Mouse (Mus musculus): ENCODE measurements around the gene Kalrn.

Kalrn gene

GRCm38 (mm10) chr16:34079511-34079910 is 493.8 kb downstream of the Kalrn start:
- DNase-seq (ENCODE audit: low read depth, low spot score): no peak

- DNase-seq (ENCODE audit: low read depth, low spot score): no peak
Measured at GRCm38 (mm10) chr16:34078732-34079131, 494.6 kb downstream of the Kalrn start.

DNA sequence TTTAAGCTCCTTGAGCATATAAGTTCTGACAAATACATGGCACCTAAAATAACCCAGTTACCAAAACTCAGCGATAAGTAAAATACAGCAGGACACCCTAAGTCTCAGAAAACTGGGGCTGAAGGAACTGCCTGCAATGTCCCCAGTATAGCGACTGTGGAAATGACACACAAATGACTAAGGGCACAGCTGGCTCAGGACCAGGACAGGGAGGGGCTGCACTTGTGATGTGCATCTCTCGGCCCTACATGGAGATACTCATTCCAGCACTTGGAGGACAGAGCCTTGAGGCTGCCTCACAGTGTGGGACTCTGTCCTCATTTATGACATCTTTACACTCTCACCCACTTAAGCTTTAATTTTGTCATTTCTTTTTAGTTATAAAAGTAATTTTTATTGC is 497.2 kb downstream of the Kalrn start:
- no peak for DNase-seq (ENCODE audit: low read depth, low spot score)

DNA sequence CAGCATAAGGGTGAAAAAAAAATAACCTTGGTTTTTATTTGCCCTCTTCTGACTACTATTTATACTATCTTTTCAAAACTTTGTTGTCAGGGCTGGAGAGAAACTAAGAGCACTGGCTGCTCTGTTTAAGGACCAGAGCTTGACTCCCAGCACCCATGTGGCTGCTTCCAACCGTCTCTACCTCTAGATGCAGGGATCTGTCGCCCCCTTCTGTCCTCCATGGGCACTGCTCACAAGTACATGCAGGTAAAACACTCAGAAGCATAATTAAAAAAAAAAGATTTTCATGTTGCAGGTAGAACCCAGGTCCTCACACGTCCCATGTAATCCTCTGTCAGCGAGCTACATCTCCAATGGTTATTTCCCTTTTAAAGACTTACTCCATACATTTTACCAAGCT is 499.4 kb downstream of the Kalrn start:
- DNase-seq (ENCODE audit: low read depth, low spot score): peak; percentile 3

GRCm38 (mm10) chr16:34072136-34072535 is 501.2 kb downstream of the Kalrn start:
- no peak for DNase-seq (ENCODE audit: low read depth, low spot score)

GRCm38 (mm10) chr16:34071223-34071825 is 502.0 kb downstream of the Kalrn start:
- no peak for DNase-seq (ENCODE audit: low read depth, low spot score)

GRCm38 (mm10) chr16:34069481-34069880 is 503.9 kb downstream of the Kalrn start:
- DNase-seq (ENCODE audit: low read depth, low spot score): no peak

- DNase-seq (ENCODE audit: low read depth, low spot score): no peak
Measured at GRCm38 (mm10) chr16:34066922-34067321, 506.4 kb downstream of the Kalrn start.

DNA sequence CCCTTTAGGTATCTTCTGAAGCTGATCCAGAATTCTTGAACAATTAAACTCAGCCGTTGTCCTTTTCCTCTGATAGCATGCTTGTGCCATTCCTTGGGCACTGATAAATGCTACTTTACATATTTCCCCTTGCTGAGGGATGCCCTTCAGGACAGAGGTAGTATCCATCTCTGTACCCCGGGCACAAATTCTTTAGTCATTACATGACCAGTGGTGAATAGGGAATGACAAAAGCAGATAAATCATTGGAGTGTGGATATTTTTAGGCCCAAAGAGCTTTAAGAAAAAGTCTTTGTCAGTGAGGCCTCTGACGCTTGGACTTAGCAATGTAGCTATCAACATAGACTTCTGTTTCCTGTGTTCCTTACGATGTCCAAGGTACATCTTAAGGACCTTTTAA is 507.0 kb downstream of the Kalrn start:
- DNase-seq (ENCODE audit: low read depth, low spot score): no peak

DNA sequence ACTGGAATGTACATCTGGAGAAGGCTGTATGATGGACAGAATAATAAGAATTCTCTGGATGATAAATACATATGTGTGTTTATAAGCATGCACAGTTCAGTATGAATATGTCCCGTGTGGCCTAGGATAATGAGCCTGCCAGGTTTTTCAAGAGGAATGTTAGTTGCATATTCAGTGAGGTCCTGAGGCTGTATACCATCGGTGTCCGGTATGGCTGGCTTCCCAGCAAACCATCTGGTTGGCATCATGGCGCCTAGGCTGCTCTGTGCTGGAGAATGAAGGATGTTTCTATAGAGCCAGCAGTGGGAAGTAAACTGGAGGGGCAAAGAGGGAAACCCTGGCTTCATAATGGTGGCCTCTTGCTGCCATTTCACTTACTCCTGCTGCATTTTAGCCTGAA is 510.0 kb downstream of the Kalrn start:
- DNase-seq (ENCODE audit: low read depth, low spot score): no peak

- no peak for DNase-seq (ENCODE audit: low read depth, low spot score)
Measured at GRCm38 (mm10) chr16:34061661-34062060, 511.7 kb downstream of the Kalrn start.

GRCm38 (mm10) chr16:34058611-34059010 is 514.7 kb downstream of the Kalrn start:
- DNase-seq (ENCODE audit: low read depth, low spot score): no peak

DNA sequence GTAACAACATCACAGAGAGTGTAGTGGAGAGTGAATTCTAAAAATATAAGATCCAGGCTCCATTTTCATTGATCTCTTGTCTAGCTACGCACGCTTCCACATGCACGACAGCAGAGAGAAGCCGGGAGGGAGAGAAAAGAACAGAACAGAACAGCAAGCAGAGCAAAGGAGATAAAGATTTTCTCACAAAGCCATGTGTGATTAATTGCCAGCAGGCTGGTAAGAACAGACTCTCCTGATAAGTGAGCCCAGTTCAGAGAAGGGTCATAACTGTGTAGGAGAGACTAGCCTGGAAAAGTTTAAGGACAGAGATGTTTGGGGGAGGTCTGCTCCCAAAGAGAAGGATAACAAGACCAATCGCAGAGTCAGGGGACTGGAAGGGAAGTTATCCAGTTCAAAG is 515.9 kb downstream of the Kalrn start:
- no peak for DNase-seq (ENCODE audit: low read depth, low spot score)

GRCm38 (mm10) chr16:34056418-34057111 is 516.8 kb downstream of the Kalrn start:
- no peak for DNase-seq (ENCODE audit: low read depth, low spot score)

- no peak for DNase-seq (ENCODE audit: low read depth, low spot score)
Measured at GRCm38 (mm10) chr16:34050090-34050489, 523.2 kb downstream of the Kalrn start.

DNA sequence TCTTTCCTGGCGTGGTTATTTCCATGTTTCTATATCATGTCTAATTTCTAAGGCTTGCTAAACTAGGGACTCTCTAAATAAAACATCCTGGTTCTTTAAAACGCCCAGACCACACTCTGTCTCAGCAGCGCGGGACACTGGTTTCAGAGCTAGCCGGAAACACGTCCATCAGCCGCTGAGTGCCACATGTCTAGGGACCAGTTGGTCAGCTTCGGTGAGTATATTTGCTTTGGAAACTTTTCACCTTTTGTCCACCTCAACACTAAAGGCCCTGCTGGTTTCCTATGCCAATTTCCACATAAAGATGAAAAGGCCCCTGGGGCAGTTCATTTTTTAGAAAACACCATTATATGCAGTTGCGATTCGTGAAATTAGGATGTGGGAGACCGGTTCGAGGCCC is 524.0 kb downstream of the Kalrn start:
- DNase-seq (ENCODE audit: low read depth, low spot score): no peak

GRCm38 (mm10) chr16:34048232-34048631 is 525.1 kb downstream of the Kalrn start:
- DNase-seq (ENCODE audit: low read depth, low spot score): no peak

DNA sequence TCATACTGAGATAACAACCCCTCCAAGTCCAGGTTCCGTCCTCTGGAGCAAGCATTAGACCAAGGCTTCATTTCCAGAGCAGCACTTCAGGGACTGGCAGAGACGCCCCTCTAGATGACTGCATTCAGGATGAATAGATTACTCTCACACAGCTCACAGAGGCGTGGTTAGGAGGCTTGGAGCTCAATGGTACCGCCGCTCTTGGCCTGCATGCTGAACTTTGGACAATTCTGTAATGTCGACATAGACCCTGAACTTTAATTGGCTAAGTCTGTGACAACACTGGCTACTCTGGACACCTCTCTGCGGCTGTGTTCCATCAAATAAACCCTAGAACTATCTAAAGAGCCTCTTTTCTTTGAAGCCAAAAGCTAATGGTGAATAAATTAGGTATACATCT is 525.8 kb downstream of the Kalrn start:
- no peak for DNase-seq (ENCODE audit: low read depth, low spot score)

DNA sequence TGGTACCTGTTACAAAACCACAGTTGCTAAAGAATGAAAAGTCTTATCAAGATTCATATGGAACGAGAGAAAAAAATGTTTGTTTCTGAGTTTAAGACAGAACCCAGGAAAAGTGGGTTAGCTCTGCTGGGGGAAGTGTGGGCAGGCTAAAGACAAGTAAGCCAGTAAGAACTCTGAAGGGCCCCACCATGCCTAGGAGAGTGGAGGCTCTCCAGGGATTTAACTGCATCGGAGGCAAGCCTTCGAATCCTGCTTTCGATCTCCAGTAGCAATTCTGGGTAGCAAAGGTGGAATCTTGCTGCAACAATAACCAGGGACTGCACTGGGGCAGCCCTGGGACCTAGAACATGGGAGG is 526.3 kb downstream of the Kalrn start:
- no peak for DNase-seq (ENCODE audit: low read depth, low spot score)

DNA sequence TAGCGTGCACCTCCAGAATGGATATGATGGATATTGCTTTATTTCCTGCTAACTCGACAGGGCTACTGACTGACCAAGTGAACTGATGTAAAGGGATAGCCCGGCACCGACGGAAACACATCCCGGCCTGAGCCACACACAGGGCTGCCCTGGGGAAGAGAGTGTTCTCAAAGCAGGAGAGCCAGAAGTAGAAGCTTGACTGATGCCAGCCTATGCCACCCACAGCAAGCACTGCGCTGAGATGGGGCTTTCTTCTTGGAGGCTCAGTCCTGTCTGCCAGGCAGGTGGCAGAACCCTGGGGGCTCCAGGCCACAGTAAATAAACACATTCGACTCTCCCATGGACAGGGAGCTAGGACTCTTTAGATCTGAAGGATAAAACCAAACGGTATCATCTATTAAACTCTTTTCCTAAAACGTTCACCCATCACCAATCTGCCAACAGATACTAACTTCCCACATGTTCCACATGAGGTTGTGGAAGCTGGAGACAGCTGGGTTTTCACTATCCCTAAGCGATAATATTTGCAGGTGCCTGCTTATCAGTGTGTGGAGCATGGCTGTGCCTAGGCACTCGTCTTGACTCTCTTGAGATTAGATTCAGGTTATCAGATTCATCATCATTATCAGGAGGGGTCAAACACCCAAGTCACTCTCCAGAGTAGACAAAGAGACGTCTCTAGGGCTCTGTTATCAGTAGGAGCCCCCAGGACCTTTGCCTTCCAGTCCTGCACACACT is 526.9 kb downstream of the Kalrn start:
- DNase-seq (ENCODE audit: low read depth, low spot score): no peak

DNA sequence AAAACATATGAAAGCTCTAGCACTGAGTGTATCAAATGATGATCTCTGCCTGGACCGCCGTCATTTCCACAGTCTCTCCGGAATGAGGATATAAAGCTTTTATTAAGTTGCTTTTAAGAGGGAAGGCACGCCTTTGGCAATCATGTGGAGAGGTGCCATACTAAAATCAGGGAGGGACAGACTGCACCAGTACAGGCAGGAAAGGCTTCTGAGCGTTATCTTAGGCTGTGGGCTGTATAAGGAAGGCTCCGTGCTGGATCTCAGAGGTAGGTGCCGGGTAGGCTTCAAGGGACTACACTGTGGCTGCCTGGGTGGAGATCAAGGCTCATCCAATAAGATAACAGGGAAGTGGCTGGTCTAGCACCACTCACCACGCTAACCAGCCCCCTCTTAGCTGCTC is 528.8 kb downstream of the Kalrn start:
- DNase-seq (ENCODE audit: low read depth, low spot score): no peak

DNA sequence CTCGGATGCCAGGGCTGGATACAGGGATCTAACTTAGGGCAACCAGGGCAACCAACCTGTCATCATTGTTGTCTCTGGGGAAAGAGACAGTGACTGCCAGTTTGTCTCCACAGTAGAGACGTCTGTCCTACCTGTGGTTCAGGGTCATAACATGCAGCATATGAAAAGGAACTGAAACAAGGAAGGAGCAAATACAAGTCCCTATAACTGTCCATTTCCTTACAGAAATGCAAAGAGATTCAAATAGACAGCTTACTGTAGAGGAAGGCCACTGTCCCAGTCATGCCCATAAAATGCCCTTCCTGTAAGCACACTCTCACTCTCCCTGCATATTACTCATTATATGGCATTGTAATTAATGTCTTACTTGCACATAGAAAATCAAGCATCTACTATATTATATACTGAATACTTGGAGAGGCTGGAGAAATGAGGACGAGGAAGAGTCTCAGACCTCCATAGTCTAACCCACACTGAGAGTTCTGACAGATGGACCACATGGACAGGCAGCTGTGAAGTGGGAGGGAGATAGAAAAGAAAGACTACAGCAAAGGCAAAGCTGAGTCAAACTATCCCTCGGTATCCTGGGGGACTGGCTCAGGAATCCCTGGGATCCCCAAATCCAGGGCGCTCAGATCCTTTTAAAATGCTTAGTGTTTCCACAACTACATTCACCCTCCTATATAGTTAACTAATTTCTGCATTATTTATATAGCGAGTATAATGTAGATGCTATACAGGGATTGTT is 530.1 kb downstream of the Kalrn start:
- DNase-seq (ENCODE audit: low read depth, low spot score): no peak

All from CD4-positive, CD25-positive, alpha-beta regulatory T cell, adult 2 months (primary cell).